Mouse (Mus musculus) ES-E14 (cell line): ENCODE measurements at regions not wholly inside any gene's neighbourhood (a gene's known extent, or its start where the extent isn't known, plus 50 kb on each side); places are given as distances from the start of the nearest gene placed in this dataset.

ENCODE experiments used
- DNase-seq: peaks from one replicate; pipeline ENCODE4 v3.0.0-alpha.2; 2013; ENCODE audit warnings: low read depth, low spot score
- H3K27ac ChIP-seq: 2 replicates; pipeline ENCODE4 v1.5.1; 2012; ENCODE audit warnings: low read depth, mild to moderate bottlenecking, low read length, moderate library complexity, mixed read lengths; ENCODE audit not compliant: poor library complexity, insufficient read depth, severe bottlenecking
- H3K36me3 ChIP-seq: 2 replicates; pipeline ENCODE4 v1.6.1; 2012; ENCODE audit warnings: mild to moderate bottlenecking, low read length, moderate library complexity, mixed read lengths; ENCODE audit not compliant: control insufficient read depth, poor library complexity, insufficient read depth, severe bottlenecking
- H3K4me1 ChIP-seq, 2 experiments: fragments of 150-350 bp in 1 of 2; sonication (generic) in 1 of 2; 2 replicates each; pipeline ENCODE4 v1.6.1; 2012; ENCODE audit warnings: low read length in 2 of 2, mild to moderate bottlenecking in 1 of 2, mixed read lengths in 1 of 2; ENCODE audit not compliant: control insufficient read depth in 2 of 2, insufficient read depth in 2 of 2, poor library complexity in 1 of 2
- H3K4me3 ChIP-seq, 2 experiments: fragments of 150-350 bp in 1 of 2; sonication (generic) in 1 of 2; 2 replicates each; pipeline ENCODE4 v1.5.1; 2012; ENCODE audit warnings: low read length in 2 of 2, low read depth in 1 of 2, mild to moderate bottlenecking in 1 of 2, mixed read lengths in 1 of 2; ENCODE audit not compliant: insufficient read depth in 1 of 2, poor library complexity in 1 of 2, severe bottlenecking in 1 of 2
- H3K9ac ChIP-seq: 2 replicates; pipeline ENCODE4 v1.6.1; 2012; ENCODE audit warnings: low read depth, mild to moderate bottlenecking, low read length, mixed read lengths; ENCODE audit not compliant: poor library complexity, insufficient read depth, severe bottlenecking
- H3K9me3 ChIP-seq: fragments of 150-350 bp; sonication (generic); 2 replicates; pipeline ENCODE4 v1.6.1; 2012; ENCODE audit warnings: low read depth, mild to moderate bottlenecking, low read length; ENCODE audit not compliant: control insufficient read depth, insufficient read depth
- CHD2 ChIP-seq: IDR thresholded peaks from 2 replicates; pipeline ENCODE4 v1.6.1; 2014; ENCODE audit warnings: mild to moderate bottlenecking, low read depth, low read length, inconsistent platforms
- HCFC1 ChIP-seq: IDR thresholded peaks from 2 replicates; pipeline ENCODE4 v1.6.1; 2012; ENCODE audit warnings: low read length, inconsistent platforms, borderline replicate concordance; ENCODE audit not compliant: insufficient read depth
- MAFK ChIP-seq: IDR thresholded peaks from 2 replicates; pipeline ENCODE4 v1.6.1; 2014; ENCODE audit warnings: mild to moderate bottlenecking, low read depth, low read length, inconsistent platforms; ENCODE audit not compliant: insufficient read depth
- ZC3H11A ChIP-seq: IDR thresholded peaks from 2 replicates; pipeline ENCODE4 v1.6.1; 2012; ENCODE audit warnings: low read depth, mild to moderate bottlenecking, inconsistent platforms, low read length, borderline replicate concordance
- ZNF384 ChIP-seq: IDR thresholded peaks from 2 replicates; pipeline ENCODE4 v1.6.1; 2012; ENCODE audit warnings: low read depth, low read length, inconsistent platforms
- in situ Hi-C, 2 experiments: fragments of 600-800 bp; cut with MboI; formaldehyde crosslinking; loops; one replicate each; pipeline ENCODE4 v1.15.1; 2025; ENCODE audit warnings: low sequenced_read_pairs in 2 of 2, inconsistent platforms in 1 of 2; ENCODE audit not compliant: unreplicated experiment in 2 of 2

DNA sequence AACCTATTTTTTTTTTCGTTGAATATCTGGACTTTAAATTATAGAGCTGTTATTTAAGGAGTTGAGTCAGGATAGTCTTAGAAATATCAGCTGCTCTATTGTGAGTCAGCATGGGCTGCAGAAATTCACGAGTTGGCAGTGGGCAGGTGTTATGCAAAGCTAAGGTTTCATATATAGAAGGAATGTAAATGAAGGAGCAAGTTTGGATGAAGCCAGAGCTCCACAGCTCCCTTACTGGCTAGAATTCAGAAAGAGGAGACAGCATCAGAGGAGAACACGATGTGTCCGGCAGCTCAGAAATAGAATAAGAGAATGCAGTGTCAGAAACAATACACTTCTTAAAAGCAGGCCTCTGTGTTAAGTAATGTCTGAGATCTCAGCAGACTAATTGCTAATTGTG is 400.9 kb downstream of the Trim52 start:
- H3K9me3 ChIP-seq = no peaks in the 10 kb centered on the region

GRCm38 (mm10) chr14:106518552-106519358 is 412.8 kb downstream of the Trim52 start:
- no peak for DNase-seq
- no peak overlapping the region for H3K4me3 ChIP-seq
- in situ Hi-C loops = no loop called here
- no peaks in the 10 kb centered on the region for H3K9me3 ChIP-seq
- H3K9ac ChIP-seq = no peak overlapping the region
- no peak overlapping the region for H3K27ac ChIP-seq
- H3K36me3 ChIP-seq = no peaks in the 10 kb centered on the region
- no peaks in the 10 kb centered on the region for H3K4me1 ChIP-seq
- TF ChIP-seq ZC3H11A (no peak), ZNF384 (no peak), HCFC1 (no peak), MAFK (no peak), CHD2 (no peak)

More for the DNA sequence above, 400.9 kb downstream of the Trim52 start:
- no peaks in the 10 kb centered on the region for H3K4me1 ChIP-seq
- no peak for DNase-seq
- no peak overlapping the region for H3K27ac ChIP-seq
- TF ChIP-seq ZNF384 (no peak), ZC3H11A (no peak)
- H3K9ac ChIP-seq = no peak overlapping the region
- H3K4me3 ChIP-seq = no peak overlapping the region
- H3K36me3 ChIP-seq = no peaks in the 10 kb centered on the region
- in situ Hi-C loops = no loop called here

DNA sequence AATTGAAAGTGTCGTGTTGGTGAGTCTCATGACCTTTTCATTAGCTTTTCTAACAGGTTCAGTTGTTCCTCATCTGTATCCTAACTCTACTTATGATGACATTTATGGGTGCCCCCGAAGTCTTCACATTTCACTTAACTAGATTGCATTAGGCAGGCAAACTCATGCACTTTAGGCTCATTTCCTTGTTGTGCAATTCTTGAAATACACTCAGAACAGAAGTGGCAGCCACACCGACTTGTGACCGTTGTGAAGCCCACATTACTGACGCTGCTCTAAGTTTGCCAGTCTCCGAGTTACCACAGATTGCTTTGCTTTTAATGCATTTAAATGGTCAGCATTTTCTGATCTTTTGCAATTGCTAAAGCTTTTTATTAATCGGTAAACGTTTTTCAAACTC is 414.8 kb downstream of the Trim52 start:
- in situ Hi-C loops = no loop called here
- TF ChIP-seq CHD2 = no peak
- no peaks in the 10 kb centered on the region for H3K9me3 ChIP-seq

GRCm38 (mm10) chr14:106550150-106550549 is 444.2 kb downstream of the Trim52 start:
- H3K9me3 ChIP-seq = no peaks in the 10 kb centered on the region
- no peak overlapping the region for H3K27ac ChIP-seq
- in situ Hi-C loops = no loop called here
- TF ChIP-seq ZNF384 = no peak
- TF ChIP-seq ZC3H11A = no peak
- no peak for TF ChIP-seq CHD2
- no peak for TF ChIP-seq HCFC1
- no peak for TF ChIP-seq MAFK
- H3K4me3 ChIP-seq = no peak overlapping the region
- H3K36me3 ChIP-seq = no peaks in the 10 kb centered on the region
- no peak overlapping the region for H3K9ac ChIP-seq
- H3K4me1 ChIP-seq = no peaks in the 10 kb centered on the region
- no peak for DNase-seq

More for the DNA sequence above, 414.8 kb downstream of the Trim52 start:
- no peak overlapping the region for H3K27ac ChIP-seq
- H3K4me1 ChIP-seq = no peaks in the 10 kb centered on the region
- no peaks in the 10 kb centered on the region for H3K36me3 ChIP-seq
- no peak overlapping the region for H3K4me3 ChIP-seq
- DNase-seq = no peak
- no peak overlapping the region for H3K9ac ChIP-seq

- Histone ChIP-seq H3K36me3 (no peaks in the 10 kb centered on the region), H3K4me1 (no peaks in the 10 kb centered on the region), H3K9me3 (no peaks in the 10 kb centered on the region), H3K4me3 (no peak overlapping the region), H3K9ac (no peak overlapping the region), H3K27ac (no peak overlapping the region)
- in situ Hi-C loops = no loop called here
- DNase-seq = no peak
- TF ChIP-seq HCFC1 (no peak), ZNF384 (no peak), CHD2 (no peak), ZC3H11A (no peak), MAFK (no peak)
Observed at GRCm38 (mm10) chr14:106579281-106579680, 473.3 kb downstream of the Trim52 start.
